Mouse (Mus musculus) heart, postnatal 36 days (tissue): Measurements from ENCODE around the gene Cdipt. TPM values are rescaled to one million over a fixed set of nuclear protein-coding genes. Genes with fewer than 3 reads are reported as not detected.

Source experiments
- DNase-seq, 2 experiments: peaks; one replicate each; pipeline ENCODE4 v3.0.0; 2021 to 2022
- intact Hi-C: fragments of 180-260 bp; cut with DNase I; formaldehyde crosslinking; loops from one replicate; pipeline ENCODE4 v1.15.1; 2025
- total RNA-seq, 2 experiments: library from RNA; stranded (reverse); gene quantifications; 2 replicates each; pipeline ENCODE4 v1.2.3; 2021

The Cdipt gene
- total RNA-seq, 2 experiments from 2014 or later = 52.2 to 55.4 TPM

GRCm38 (mm10) chr7:126965568-126965967 lies 10.1 kb upstream of the Cdipt start:
- intact Hi-C loops = no loop called here
- DNase-seq = no peak

GRCm38 (mm10) chr7:126967361-126967760 lies 8.4 kb upstream of the Cdipt start:
- intact Hi-C loops = no loop called here
- no peak for DNase-seq

- no peak for DNase-seq
- intact Hi-C loops = loop anchor here (1.0 kb wide), 1 partner anchor 25 kb away; the partner anchor contains the start of gene Sez6l2
Observed at GRCm38 (mm10) chr7:126975493-126975892, 221 bp upstream of the Cdipt start.

- intact Hi-C loops = loop anchor here (1.0 to 2.0 kb wide), 2 partner anchors 26 to 39 kb away; partner anchors contain the start of genes Mvp and Sez6l2
- DNase-seq = peak; percentile 97 to 98
Observed at GRCm38 (mm10) chr7:126975950-126976866, 494 bp downstream of the Cdipt start, which contains the start of gene Cdiptos. Gene Cdiptos, minus strand, starts transcription at chr7:126976098.

- DNase-seq = no peak
- intact Hi-C loops = loop anchor here (2.0 kb wide), 1 partner anchor 38 kb away; the partner anchor contains the start of gene Mvp
Observed at GRCm38 (mm10) chr7:126976878-126977459, 1.3 kb downstream of the Cdipt start.

GRCm38 (mm10) chr7:126978841-126979240 lies 3.1 kb downstream of the Cdipt start:
- DNase-seq = no peak
- intact Hi-C loops = no loop called here

- no peak for DNase-seq
- intact Hi-C loops = no loop called here
Observed at GRCm38 (mm10) chr7:126981601-126982000, 5.9 kb downstream of the Cdipt start.

- DNase-seq = no peak
- intact Hi-C loops = no loop called here
Observed at GRCm38 (mm10) chr7:126982054-126982453, 6.3 kb downstream of the Cdipt start.

GRCm38 (mm10) chr7:126983113-126983512 lies 7.4 kb downstream of the Cdipt start:
- intact Hi-C loops = no loop called here
- no peak for DNase-seq

GRCm38 (mm10) chr7:126984667-126985444 lies 9.1 kb downstream of the Cdipt start:
- no peak for DNase-seq
- intact Hi-C loops = no loop called here

GRCm38 (mm10) chr7:126986319-126986718 lies 10.6 kb downstream of the Cdipt start:
- peak in 1 of 2 experiments; percentile 26 for DNase-seq
- intact Hi-C loops = loop anchor here (2.0 kb wide), 1 partner anchor 118 kb away; no protein-coding TSS in a partner anchor

GRCm38 (mm10) chr7:126988816-126989215 lies 13.1 kb downstream of the Cdipt start:
- intact Hi-C loops = no loop called here
- no peak for DNase-seq

- intact Hi-C loops = loop anchor here (5.0 kb wide), 1 partner anchor 49 kb away; the partner anchor contains the start of gene Asphd1
- no peak for DNase-seq
Observed at GRCm38 (mm10) chr7:126996449-126996848, 20.7 kb downstream of the Cdipt start.

- DNase-seq = no peak
- intact Hi-C loops = loop anchor here (5.0 kb wide), 1 partner anchor 52 kb away; the partner anchor contains the start of gene Asphd1
Observed at GRCm38 (mm10) chr7:126999568-126999967, 23.9 kb downstream of the Cdipt start.

GRCm38 (mm10) chr7:127003620-127004019 lies 27.9 kb downstream of the Cdipt start:
- intact Hi-C loops = no loop called here
- DNase-seq = no peak

- DNase-seq = no peak
- intact Hi-C loops = no loop called here
Observed at GRCm38 (mm10) chr7:127004122-127004875, 28.6 kb downstream of the Cdipt start.

GRCm38 (mm10) chr7:127007313-127008024 lies 31.8 kb downstream of the Cdipt start:
- intact Hi-C loops = no loop called here
- no peak for DNase-seq

- intact Hi-C loops = no loop called here
- DNase-seq = peak; percentile 73 to 79
Observed at GRCm38 (mm10) chr7:127008239-127009019, 32.7 kb downstream of the Cdipt start.
